Mouse (Mus musculus) Muller cell, postnatal 12 days (primary cell): ENCODE data around the gene Mfsd12.

Experiments used
- DNase-seq: peaks from one replicate; pipeline ENCODE4 v3.0.0-alpha.2; 2015; ENCODE audit errors: inconsistent ontology term

Mfsd12 gene

DNA sequence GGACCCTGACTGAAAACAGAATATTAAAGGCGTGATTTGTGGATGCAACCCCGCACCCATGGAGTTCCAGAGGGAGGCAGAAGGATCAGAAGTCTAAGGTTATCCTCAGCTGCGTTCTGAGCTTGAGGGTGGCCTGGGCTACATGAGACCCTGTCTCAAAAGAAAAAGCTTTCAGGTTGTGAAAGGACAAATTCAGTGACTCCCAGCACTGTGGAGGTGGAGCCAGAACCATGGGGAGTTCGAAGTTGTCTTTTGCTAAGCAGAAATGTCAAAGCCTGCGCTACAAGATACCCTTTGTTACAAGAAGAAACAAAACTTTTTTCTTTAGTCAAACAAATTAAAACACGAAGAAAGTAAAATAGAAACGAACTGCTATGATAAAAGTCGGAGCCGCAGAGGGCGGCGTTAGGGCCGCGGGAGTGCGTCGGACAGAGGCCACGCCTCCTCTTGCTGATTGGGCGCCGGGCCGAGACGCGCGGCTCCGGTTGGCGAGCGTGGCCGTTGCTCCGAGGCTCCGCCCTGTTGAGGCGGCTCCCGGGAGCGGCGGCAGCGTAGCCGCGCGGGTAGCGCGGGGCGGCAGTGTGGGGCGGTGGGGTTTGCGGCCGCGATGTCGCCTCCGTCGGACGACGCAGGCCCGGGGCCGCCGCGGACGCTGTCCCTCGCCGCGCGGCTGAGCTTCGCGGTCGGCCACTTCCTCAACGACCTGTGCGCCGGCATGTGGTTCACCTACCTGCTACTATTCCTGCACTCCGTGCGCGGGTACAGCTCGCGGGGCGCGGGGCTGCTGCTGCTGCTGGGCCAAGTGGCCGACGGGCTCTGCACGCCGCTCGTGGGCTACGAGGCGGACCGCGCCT, at the start of gene Mfsd12:
TSS of gene Mfsd12 (plus strand) at position 501 of the 854 bp plus-strand sequence.
- peak; percentile 93 for DNase-seq

DNA sequence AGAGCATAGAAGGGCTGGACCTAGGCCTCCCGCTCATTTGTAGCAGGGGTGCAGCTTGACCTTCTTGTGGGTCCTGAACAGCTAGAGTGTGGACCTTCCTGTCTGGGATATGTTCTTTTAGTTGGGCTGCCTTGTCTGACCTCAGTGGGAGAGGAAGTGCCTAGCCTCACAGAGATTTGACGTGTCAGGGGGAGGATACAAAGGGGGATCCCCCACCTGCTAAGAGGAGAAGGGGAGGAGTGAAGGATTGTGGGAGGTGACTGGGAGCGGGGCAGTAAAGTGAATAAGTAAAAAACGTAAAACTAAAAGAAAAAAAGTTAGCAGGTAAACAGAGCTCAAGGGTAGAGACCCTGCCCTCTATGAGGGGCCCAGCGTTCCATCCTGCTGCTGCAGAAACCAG, 47.7 kb upstream of the Mfsd12 start:
- DNase-seq = no peak

DNA sequence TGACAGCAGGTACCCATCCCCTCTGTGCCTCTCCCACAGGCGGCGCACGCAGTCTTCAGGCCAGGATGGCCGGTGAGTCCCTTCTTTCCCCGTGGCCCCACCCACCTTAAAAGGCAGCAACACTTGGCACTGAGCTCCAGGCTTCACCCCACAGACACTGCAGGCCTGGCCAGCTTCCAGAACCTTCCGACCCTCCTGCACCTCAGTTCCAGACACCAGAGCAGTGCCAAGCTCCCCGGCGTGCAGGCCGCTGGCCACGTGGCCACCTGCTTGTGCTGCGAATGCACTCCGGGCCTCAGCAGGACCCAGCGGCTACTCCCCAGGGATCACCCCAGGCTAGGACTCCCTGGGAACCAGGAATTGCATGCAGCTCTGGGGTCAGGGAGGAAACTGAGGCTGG, 43.7 kb upstream of the Mfsd12 start:
- DNase-seq = no peak

- no peak for DNase-seq
These were observed 43.1 kb upstream of the Mfsd12 start for GRCm38 (mm10) chr10:81314201-81314600.

DNA sequence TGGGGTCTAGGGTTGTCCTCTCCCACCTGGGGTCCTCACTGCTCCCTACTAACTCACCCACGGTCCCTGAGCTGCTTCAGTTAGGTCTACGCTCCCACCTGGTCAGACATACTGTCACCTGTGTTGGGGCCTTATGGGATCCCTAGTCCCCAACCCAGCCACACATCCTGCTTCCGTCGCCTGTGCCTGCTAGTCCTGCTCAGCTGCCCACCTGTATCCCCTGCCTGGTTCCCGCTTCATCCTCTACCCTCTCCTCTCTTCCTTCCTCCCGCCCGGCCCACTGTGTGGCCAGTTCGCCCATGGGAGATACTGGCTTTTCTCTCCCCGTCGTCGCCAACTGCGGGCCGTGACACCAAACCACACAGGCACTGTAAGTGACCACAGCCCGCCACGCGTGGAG, 41.7 kb upstream of the Mfsd12 start:
- DNase-seq = no peak

DNA sequence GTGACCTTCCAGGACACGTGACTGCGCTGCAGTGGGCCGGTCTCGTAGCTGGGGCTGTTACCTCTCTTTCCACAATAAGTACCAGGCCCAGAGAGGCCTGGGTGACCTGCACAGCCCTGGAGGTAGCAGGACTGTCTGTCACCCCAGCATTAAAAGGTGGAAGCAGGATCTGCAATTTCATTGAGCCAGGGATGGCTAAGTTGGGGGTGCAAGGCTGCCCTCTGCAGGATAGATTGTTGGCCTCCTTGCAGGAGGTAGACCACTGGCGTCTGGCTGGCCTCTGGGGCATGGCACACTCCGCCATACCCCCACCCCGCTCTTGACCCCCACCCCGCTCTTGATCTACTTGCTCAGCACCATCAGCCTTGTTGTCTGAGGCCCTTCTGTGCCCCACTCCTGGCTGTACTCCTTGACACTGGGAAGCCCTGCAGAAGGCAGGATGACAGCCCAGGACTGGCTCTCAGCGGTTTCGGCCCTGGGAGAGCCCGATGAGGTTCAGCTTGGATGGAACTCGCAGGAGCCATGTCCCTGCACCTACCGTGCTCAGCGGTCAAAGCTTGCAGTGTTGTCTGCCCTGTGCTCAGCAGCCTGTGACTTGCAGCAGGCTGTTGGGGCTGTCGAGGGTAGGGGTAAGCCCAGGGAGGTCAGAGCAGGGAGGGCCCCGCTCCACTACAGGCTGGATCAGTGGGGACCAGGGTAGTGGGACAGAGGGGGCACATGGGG, 40.8 kb upstream of the Mfsd12 start:
- no peak for DNase-seq

- DNase-seq = peak; percentile 76
These were observed 40.0 kb upstream of the Mfsd12 start for GRCm38 (mm10) chr10:81317273-81317672.

DNA sequence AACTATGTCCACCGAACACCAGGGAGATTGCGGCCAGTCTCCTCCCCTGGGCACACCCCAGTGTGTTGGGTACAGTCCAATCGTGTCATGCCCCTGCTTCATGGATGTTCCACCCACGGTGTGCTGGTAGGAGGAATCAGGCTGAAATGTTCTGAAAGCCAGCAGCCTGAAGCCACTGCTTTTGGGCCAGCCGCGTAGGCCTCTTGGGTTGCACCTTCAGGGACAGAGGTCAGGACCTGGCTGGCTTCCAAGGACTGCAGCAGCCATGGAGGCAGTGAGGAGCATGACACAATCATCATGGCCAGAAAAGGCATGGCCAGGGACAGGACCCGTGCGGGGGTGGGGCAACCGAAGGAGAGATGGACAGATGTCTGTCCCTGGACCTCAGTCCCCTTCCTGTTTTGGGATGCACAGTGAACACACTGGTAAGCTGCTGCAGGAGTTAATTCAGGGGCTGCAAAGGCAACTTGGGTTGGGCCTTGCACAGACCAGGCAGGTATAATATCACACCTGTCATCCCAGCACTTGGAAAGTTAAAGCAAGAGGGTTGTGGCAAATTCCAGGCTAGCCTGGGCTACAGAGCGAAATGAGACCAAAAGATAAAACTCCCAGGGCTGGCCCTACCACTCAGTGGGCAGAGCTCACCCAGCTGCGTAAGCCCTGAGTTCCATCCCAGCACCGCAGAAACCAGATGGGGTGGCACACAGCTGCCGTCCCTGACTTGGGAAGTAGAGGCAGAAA, 38.5 kb upstream of the Mfsd12 start:
- no peak for DNase-seq

DNA sequence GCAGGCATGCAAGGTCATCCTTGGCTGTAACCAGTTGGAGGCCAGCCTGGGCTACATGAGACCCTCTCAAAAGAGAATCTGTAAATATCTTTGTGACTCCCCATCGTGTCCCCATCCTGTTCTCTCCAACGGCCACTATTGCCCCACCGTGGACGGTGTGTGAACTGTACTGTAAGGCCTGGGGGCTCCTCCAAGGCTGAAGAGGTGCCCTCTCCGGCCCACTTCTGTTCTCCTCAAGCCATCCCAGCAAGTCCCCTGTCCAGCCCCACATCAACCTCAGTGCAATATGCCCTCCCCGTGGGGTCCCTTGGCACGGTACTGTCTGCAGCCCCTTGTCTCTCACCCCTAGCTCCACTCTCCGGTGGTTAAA, 38.0 kb upstream of the Mfsd12 start:
- DNase-seq = no peak

DNA sequence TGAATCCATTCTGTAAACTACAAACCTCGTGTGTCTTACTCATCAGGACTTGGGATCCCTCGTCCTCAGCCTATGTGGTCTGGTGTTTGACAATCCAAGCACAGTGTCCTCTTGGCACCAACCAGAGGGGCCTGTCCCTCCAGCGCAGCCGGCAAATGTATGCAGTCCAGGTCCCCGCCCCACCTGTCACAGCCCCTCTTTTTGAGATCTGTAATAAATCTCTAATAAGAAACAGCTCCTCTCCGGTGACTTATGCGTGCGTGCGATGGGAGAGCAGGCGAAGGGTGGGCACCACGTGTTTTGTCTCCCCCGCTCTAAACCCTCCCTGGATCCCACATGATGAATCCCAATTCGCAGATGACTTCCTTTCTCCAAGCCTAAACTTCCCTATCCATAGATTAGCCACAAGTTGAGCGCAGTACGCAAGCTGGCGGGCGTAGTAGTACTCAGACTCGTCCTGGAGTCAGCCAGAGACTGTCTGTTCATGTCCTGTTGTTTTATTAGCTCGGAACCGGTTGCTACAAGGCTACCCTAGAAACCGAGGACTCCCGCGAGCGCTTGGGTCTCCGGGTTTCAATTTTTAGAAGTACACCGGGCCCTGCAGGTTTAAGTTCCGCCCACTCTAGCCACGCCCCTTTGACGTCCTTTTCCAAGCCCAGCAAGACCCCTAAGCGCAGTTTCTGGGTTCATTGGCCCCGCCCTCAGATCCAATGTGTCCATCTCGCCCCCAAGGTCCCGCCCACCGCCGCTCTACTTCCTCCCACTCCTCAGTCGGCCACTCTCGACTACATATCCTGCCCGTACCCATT, 37.3 kb upstream of the Mfsd12 start:
- no peak for DNase-seq

- DNase-seq = peak; percentile 100
These were observed 36.5 kb upstream of the Mfsd12 start, which contains the start of gene Cactin for GRCm38 (mm10) chr10:81320550-81321347. Cactin (plus strand) TSS chr10:81321103.

GRCm38 (mm10) chr10:81321436-81321835, 35.9 kb upstream of the Mfsd12 start:
- DNase-seq = no peak

GRCm38 (mm10) chr10:81322444-81322843, 34.8 kb upstream of the Mfsd12 start:
- DNase-seq = no peak

GRCm38 (mm10) chr10:81323141-81323775, 34.0 kb upstream of the Mfsd12 start:
- DNase-seq = no peak

- no peak for DNase-seq
These were observed 33.3 kb upstream of the Mfsd12 start for GRCm38 (mm10) chr10:81323791-81324530.

DNA sequence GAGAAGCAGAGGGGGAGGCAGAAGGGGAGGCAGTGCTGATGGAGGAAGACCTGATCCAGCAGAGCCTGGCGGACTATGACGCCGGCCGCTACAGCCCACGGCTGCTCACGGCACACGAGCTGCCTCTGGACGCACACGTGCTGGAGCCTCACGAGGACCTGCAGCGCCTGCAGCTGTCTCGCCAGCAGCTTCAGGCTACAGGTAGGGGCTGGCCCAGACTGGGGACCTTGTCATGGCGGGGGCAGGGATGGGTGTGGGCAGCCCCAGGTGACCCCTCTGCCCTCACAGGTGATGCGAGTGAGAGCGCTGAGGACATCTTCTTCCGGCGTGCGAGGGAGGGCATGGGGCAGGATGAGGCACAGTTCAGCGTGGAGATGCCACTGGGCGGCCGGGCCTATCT, 32.1 kb upstream of the Mfsd12 start:
- no peak for DNase-seq

GRCm38 (mm10) chr10:81325781-81326180, 31.5 kb upstream of the Mfsd12 start:
- DNase-seq = no peak

GRCm38 (mm10) chr10:81326858-81327257, 30.4 kb upstream of the Mfsd12 start:
- no peak for DNase-seq

DNA sequence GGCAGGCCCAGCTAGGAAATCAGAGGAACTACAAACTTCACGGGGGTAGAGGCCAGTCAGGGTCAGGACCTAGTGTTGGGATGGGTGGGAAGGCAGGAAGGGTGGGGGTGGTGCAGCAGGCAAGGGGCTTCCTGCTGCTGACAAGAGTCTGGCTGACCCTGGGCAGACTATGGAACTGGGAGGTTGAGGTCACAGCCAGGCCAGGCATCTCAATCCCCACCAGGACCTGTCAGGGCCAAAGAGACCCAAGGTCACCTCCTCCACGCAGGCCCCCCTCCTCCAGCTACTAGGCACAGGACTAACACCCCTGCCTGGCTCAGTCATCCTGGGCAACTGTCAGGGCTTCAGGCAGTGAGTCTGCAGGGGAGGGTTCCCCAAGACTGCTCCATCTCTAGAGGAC, 29.3 kb upstream of the Mfsd12 start:
- no peak for DNase-seq
